Mouse (Mus musculus) brain, embryonic 18.5 days (tissue): ENCODE data around the gene Usp47.

Source experiments
- DNase-seq: peaks from one replicate; pipeline ENCODE4 v3.0.0-alpha.2; 2012; ENCODE audit warnings: low read depth, low spot score

The Usp47 gene

GRCm38 (mm10) chr7:112155194-112155593 is 131.9 kb downstream of the Usp47 start:
- DNase-seq = no peak

GRCm38 (mm10) chr7:112157584-112158315 is 134.4 kb downstream of the Usp47 start:
- no peak for DNase-seq

GRCm38 (mm10) chr7:112158316-112158741 is 135.0 kb downstream of the Usp47 start:
- DNase-seq = no peak

GRCm38 (mm10) chr7:112158942-112159341 is 135.6 kb downstream of the Usp47 start, which contains the start of gene Dkk3:
Gene Dkk3, minus strand, starts transcription at chr7:112159057.
- no peak for DNase-seq

GRCm38 (mm10) chr7:112159835-112160234 is 136.5 kb downstream of the Usp47 start:
- no peak for DNase-seq
